Mouse (Mus musculus) spleen, adult 2 months (tissue): ENCODE results near the gene Proser1.

Experiments used
- CTCF ChIP-seq: fragments of 200-500 bp; IDR thresholded peaks from 2 replicates; pipeline ENCODE4 v1.5.1; 2011; ENCODE audit warnings: mild to moderate bottlenecking, inconsistent platforms; ENCODE audit not compliant: insufficient read depth, insufficient read length, insufficient replicate concordance; ENCODE audit errors: extremely low read depth
- POLR2A ChIP-seq: fragments of 200-500 bp; IDR thresholded peaks from 2 replicates; pipeline ENCODE4 v1.6.1; 2011; ENCODE audit warnings: low read depth, low read length, inconsistent platforms

- TF ChIP-seq CTCF (no peak), POLR2A (no peak)
Measured at GRCm38 (mm10) chr3:53513096-53513495, 49.6 kb downstream of the Proser1 start.
